Mouse (Mus musculus): ENCODE data around the gene Gpd1l. TPM values are rescaled to one million over a fixed set of nuclear protein-coding genes. Genes with fewer than 3 reads are reported as not detected.

Gpd1l gene
- polyA plus RNA-seq, 1 experiment from 2014 or later = 38.5 TPM

DNA sequence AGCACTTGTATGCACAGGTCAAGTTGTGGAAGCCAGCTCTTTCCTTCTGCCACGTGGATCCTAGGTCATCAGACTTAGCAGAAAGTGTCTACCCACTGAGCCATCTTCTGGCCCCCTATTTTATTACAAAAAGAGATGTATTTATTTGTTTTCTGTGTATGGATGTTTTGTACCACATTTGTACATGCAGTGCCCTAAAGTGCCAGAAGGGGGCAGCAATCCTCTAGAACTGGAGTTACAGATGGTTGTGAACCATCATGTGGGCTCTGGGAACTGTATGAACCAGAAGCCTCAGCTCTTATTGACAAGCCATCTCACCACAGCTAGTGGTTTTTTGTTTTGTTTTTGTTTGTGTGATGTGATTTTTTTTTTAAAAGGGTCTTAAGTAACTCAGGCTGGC is 19.1 kb upstream of the Gpd1l start:
- 34% methylated on average over 1 of the region's 1 CpGs for WGBS

DNA sequence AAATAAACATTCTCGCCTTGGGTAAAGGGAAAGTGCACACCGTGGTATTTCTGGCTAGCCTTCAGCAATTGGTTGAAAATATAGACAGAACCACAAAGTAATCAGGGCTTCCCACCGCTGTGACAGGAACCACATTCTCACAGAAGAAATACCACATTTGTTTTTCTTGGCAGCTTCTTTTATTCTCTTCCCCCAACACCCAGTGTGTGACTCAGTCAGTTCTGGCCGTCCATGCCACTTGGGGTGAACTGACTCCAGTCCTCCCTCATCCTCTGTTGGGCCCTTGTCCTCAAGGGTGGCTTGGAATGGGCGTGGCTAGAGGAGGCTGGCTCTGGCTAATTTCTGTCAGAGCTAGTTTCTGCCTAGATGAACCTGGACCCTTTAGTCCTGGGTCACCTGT is 14.6 kb upstream of the Gpd1l start:
- no peaks in the 10 kb centered on the region for H3K4me1 ChIP-seq (replicated peaks)
- no peaks in the 10 kb centered on the region for H3K36me3 ChIP-seq
- no peaks in the 10 kb centered on the region for H3K9me3 ChIP-seq
- no peak for ATAC-seq (ENCODE audit: low FRiP score, low read depth)
- H3K9ac ChIP-seq = no peak overlapping the region
- WGBS = 45% methylated on average over 5 of the region's 5 CpGs
- H3K4me2 ChIP-seq = no peak overlapping the region
- no peak overlapping the region for H3K4me3 ChIP-seq
- H3K27ac ChIP-seq (replicated peaks) = no peak overlapping the region
- H3K27me3 ChIP-seq = no peaks in the 10 kb centered on the region

More for the DNA sequence above, 19.1 kb upstream of the Gpd1l start:
- H3K36me3 ChIP-seq = no peaks in the 10 kb centered on the region
- no peak for ATAC-seq (ENCODE audit: low FRiP score, low read depth)
- H3K9ac ChIP-seq = no peak overlapping the region
- no peak overlapping the region for H3K4me3 ChIP-seq
- no peaks in the 10 kb centered on the region for H3K9me3 ChIP-seq
- no peaks in the 10 kb centered on the region for H3K27me3 ChIP-seq
- no peak overlapping the region for H3K27ac ChIP-seq (replicated peaks)
- no peak overlapping the region for H3K4me2 ChIP-seq
- no peaks in the 10 kb centered on the region for H3K4me1 ChIP-seq (replicated peaks)

DNA sequence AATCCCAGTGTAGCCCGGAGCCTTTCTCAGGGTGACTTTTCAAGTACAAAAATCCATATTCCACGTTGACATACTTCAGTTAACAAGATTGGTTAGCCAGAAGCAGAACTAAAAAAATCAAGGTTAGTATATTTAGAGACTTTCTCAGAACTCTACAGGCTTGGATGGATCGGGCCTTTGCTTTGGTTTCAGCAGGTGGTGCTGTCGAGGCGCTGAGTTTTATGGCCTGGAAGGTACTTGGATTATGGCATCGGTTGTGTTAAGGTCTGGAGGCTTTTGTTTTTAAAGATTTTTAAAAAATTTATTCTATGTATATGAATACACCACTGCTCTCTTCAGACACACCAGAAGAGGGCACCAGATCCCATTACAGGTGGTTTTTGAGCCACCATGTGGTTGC is 11.8 kb upstream of the Gpd1l start:
- no peaks in the 10 kb centered on the region for H3K4me1 ChIP-seq (replicated peaks)

DNA sequence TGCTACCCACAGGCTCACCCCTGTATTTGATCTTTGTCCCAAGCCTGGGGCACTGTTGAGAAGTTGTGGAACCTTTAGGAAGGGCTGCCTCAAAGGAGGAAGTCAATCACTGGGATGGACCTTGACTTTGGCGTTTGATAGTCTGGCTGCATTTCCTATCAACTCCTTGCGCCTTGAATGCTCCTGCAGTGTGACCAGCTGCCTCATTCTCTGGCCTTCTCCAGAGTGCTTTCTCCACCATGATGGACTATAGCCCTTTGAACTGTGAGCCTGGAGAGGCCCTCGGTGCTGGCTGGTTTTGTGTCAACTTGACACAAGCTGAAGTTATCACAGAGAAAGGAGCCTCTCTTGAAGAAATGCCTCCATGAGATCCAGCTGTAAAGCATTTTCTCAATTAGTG is 10.9 kb upstream of the Gpd1l start:
- no peaks in the 10 kb centered on the region for H3K27me3 ChIP-seq
- WGBS = 89% methylated on average over 3 of the region's 3 CpGs
- ATAC-seq (ENCODE audit: low FRiP score, low read depth) = no peak
- no peaks in the 10 kb centered on the region for H3K36me3 ChIP-seq
- no peaks in the 10 kb centered on the region for H3K9me3 ChIP-seq
- H3K27ac ChIP-seq (replicated peaks) = no peak overlapping the region
- no peak overlapping the region for H3K9ac ChIP-seq
- H3K4me3 ChIP-seq = no peak overlapping the region
- H3K4me1 ChIP-seq (replicated peaks) = no peaks in the 10 kb centered on the region
- no peak overlapping the region for H3K4me2 ChIP-seq

More for the DNA sequence above, 11.8 kb upstream of the Gpd1l start:
- whole genome bisulfite sequencing = 86% methylated on average over 6 of the region's 6 CpGs
- Histone ChIP-seq H3K9ac (no peak overlapping the region), H3K4me2 (no peak overlapping the region), H3K27me3 (no peaks in the 10 kb centered on the region), H3K36me3 (no peaks in the 10 kb centered on the region), H3K4me3 (no peak overlapping the region), H3K9me3 (no peaks in the 10 kb centered on the region), H3K27ac (replicated peaks) (no peak overlapping the region)
- no peak for ATAC-seq (ENCODE audit: low FRiP score, low read depth)

DNA sequence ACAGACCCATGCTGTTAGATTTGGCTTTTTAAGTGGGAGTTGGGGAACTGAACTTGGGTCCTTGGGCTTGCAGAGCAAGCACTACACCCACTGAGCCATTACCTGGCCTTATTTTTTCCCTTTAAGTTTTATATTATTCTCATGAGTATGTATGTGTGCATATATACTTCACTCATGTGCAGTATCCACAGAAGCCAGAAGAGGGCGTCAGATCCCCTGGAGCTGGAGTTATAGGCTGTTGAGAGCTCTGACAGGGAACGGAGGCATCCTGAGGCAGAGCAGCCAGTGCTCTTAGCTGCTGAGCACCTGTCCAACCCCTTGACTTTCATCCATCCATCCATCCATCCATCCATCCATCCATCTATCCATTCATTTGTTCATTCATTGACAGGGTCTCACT is 2.9 kb upstream of the Gpd1l start:
- Histone ChIP-seq H3K27me3 (no peaks in the 10 kb centered on the region), H3K9me3 (no peaks in the 10 kb centered on the region), H3K4me3 (no peak overlapping the region), H3K4me1 (replicated peaks) (peaks cover 15% of the 10 kb centered on the region), H3K36me3 (no peaks in the 10 kb centered on the region), H3K27ac (replicated peaks) (no peak overlapping the region), H3K4me2 (no peak overlapping the region), H3K9ac (no peak overlapping the region)
- no peak for ATAC-seq (ENCODE audit: low FRiP score, low read depth)
- WGBS = 86% methylated on average over 2 of the region's 2 CpGs

DNA sequence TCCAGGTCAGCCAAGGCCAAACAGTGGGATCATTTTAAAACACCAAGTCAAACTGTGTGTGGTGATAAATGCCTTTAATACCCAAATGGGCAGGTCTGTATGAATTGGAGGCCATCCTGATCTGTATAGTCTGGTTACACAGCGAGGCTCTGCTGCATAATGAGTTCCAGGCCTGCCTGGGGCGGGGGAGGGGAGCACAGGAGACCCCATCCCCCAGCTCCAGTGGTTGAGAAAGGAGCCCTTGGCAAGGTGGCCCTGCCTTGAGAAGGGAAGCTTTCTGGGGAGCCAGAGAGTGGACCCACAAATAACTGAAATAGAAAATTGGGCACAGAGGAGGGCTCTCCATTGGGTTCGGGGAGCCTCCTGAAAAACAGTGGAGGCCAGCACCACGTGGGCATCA is 1.5 kb upstream of the Gpd1l start:
- no peaks in the 10 kb centered on the region for H3K9me3 ChIP-seq
- ATAC-seq (ENCODE audit: low FRiP score, low read depth) = no peak
- no peak overlapping the region for H3K27ac ChIP-seq (replicated peaks)
- H3K4me2 ChIP-seq = no peak overlapping the region
- peaks cover 15% of the 10 kb centered on the region for H3K4me1 ChIP-seq (replicated peaks)
- no peak overlapping the region for H3K9ac ChIP-seq
- no peaks in the 10 kb centered on the region for H3K27me3 ChIP-seq
- H3K36me3 ChIP-seq = no peaks in the 10 kb centered on the region
- WGBS = 81% methylated on average over 4 of the region's 4 CpGs
- H3K4me3 ChIP-seq = no peak overlapping the region

DNA sequence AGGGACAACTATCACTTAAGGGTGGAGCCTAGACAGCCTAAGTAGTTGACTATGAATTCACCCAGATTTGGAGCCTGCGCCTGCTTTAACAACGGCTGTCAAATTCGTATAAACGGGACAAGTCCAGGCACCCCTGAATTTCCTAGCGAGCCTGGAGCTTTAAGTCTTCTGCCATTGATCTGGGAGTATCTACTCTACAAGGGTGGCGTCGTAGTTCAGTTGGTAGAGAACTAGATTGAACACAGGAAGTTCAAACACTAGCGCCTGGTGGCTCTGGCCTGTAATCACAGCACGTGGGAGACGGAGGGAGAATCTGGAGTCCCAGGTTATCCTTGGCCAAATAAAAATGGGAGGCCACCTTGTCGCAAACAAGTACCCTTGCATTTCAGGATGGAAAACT is 444 bp upstream of the Gpd1l start:
- peaks cover 15% of the 10 kb centered on the region for H3K4me1 ChIP-seq (replicated peaks)
- H3K36me3 ChIP-seq = no peaks in the 10 kb centered on the region
- H3K4me3 ChIP-seq = peak overlapping the region; percentile 60
- no peaks in the 10 kb centered on the region for H3K9me3 ChIP-seq
- H3K9ac ChIP-seq = no peak overlapping the region
- ATAC-seq (ENCODE audit: low FRiP score, low read depth) = peak; percentile 1; the same call in 1 of the 2 replicates
- H3K4me2 ChIP-seq = peak overlapping the region; percentile 89
- H3K27ac ChIP-seq (replicated peaks) = 0 out of 2 replicates have a peak overlapping the region, but pooled peaks have one; percentile 69
- WGBS = 71% methylated on average over 11 of the region's 11 CpGs
- no peaks in the 10 kb centered on the region for H3K27me3 ChIP-seq

DNA sequence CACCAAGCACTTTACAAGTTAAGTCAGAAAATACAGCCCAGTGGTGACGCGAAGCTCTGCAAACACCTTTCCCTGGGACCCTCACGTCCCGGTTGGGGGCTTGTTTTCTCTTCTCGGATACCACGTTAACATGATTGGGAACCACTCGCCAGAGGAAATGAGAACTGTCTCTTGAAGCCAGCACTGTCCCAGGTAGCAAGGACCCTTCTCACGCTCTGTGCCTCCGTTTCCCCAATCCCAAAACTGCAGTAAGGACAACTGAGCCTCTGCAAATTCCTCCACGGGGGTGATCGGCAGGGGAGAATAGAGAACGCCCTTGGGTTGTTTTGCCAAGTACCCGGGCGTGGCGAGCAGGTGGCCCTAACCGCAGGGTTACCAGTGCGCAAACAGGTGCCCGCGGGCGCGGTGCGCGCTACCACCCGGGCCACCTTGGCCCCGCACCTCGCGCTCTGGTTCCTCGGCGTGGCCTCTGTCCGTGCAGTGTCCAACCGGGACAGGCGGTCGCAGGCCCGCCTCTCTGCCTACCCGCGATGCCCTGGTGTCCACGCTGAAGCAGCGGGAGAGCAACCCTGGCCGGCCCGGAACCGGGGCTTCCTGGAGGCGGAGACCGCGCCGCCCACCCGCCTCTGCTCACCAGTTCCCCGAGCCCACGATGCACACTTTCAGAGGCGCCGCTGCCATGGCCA is 607 bp downstream of the Gpd1l start:
- under 1% methylated on average over 45 of the region's 50 CpGs for WGBS
- no peaks in the 10 kb centered on the region for H3K9me3 ChIP-seq
- peak overlapping the region; percentile 89 for H3K4me2 ChIP-seq
- H3K36me3 ChIP-seq = no peaks in the 10 kb centered on the region
- H3K4me1 ChIP-seq (replicated peaks) = peaks cover 15% of the 10 kb centered on the region
- no peaks in the 10 kb centered on the region for H3K27me3 ChIP-seq
- peak overlapping the region; percentile 60 for H3K4me3 ChIP-seq
- peak overlapping the region; percentile 57 for H3K9ac ChIP-seq
- peak overlapping the region; percentile 69 for H3K27ac ChIP-seq (replicated peaks)
- ATAC-seq (ENCODE audit: low FRiP score, low read depth) = peak; percentile 21

DNA sequence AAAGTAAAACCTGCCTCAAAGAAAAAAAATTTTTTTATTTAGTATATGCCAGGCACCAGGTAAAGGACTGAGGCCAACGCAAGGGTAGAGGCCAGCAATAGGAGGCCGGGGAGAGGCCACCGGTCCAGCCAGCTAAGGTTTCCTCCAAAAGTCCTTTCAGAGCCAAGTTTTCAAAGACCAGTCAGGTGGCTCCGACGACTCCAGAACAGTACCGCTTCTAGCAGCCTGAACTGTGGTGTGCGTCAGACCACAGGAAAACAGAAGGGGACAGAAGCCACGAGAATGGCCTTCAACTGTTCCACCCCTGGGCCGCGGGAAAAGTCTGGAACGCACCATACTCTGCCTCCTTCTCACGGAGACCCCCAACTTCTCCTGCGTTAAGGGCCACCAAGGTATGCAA is 1.2 kb downstream of the Gpd1l start:
- Histone ChIP-seq H3K4me3 (peak overlapping the region; percentile 60), H3K27me3 (no peaks in the 10 kb centered on the region), H3K4me1 (replicated peaks) (peaks cover 15% of the 10 kb centered on the region), H3K4me2 (peak overlapping the region; percentile 89), H3K9ac (peak overlapping the region; percentile 57), H3K36me3 (no peaks in the 10 kb centered on the region), H3K9me3 (no peaks in the 10 kb centered on the region), H3K27ac (replicated peaks) (no peak overlapping the region)
- 21% methylated on average over 13 of the region's 13 CpGs for WGBS
- ATAC-seq (ENCODE audit: low FRiP score, low read depth) = no peak

DNA sequence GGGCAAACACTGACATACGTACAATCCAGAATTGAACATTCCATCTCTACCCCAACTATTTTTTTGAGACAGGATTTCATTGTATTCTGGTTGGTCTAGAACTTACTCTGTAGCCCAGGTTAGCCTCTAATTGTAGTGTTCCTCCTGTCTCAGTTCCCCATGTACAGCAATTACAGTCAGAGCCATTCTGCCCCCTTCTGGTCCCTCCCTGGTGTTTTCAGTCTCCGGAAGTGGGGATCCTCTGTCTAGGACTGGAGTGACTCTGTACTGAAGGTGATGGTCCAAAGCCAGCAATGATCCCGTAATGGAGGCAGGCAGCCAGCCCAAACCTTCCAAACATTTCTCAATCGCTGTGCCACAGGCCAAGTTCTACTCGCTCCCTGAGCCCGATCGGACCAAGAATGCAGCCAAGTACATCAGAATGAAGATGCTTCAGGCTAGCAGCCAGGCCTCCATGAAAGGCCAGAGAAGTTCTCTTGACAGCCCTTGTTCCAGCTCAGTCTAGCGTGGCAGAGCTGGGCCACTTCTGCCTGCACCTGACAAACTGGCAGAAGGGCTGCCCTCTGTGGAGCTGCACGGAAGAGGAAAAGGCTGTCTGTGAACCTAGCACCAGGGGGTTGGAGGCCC is 3.2 kb downstream of the Gpd1l start:
- whole genome bisulfite sequencing = 56% methylated on average over 9 of the region's 9 CpGs

DNA sequence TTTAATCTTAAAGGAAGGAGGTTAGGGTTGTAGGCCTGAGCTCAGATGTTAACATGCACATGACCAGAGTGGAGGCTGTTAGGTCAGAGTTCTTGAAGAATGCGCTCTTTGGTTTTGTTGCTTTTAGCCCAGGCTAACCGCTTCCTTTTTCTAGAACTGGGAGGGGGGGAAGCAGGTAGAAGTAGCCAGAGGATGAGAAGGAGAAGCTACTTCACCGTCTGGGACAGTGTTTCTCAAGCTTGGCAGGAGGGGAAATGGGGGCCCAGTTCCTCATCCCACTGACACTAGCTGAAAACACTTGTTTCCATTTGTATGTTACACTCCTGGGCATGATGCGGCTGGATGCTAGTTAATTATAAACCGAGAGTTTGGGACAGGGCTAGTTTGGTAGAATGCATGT is 8.2 kb downstream of the Gpd1l start:
- Histone ChIP-seq H3K4me3 (no peak overlapping the region), H3K9me3 (no peaks in the 10 kb centered on the region), H3K27ac (replicated peaks) (no peak overlapping the region), H3K4me1 (replicated peaks) (no peaks in the 10 kb centered on the region; the same call in 1 of the 2 replicates), H3K36me3 (no peaks in the 10 kb centered on the region), H3K4me2 (no peak overlapping the region), H3K27me3 (no peaks in the 10 kb centered on the region), H3K9ac (no peak overlapping the region)
- WGBS = 90% methylated on average over 5 of the region's 5 CpGs
- no peak for ATAC-seq (ENCODE audit: low FRiP score, low read depth)

More for the DNA sequence above, 3.2 kb downstream of the Gpd1l start:
- Histone ChIP-seq H3K9me3 (no peaks in the 10 kb centered on the region), H3K9ac (no peak overlapping the region), H3K4me1 (replicated peaks) (peaks cover 15% of the 10 kb centered on the region), H3K27ac (replicated peaks) (peak overlapping the region; percentile 26; the same call in 1 of the 2 replicates), H3K4me2 (no peak overlapping the region), H3K27me3 (no peaks in the 10 kb centered on the region), H3K4me3 (no peak overlapping the region), H3K36me3 (no peaks in the 10 kb centered on the region)
- peak; percentile 23; the same call in 1 of the 2 replicates for ATAC-seq (ENCODE audit: low FRiP score, low read depth)

DNA sequence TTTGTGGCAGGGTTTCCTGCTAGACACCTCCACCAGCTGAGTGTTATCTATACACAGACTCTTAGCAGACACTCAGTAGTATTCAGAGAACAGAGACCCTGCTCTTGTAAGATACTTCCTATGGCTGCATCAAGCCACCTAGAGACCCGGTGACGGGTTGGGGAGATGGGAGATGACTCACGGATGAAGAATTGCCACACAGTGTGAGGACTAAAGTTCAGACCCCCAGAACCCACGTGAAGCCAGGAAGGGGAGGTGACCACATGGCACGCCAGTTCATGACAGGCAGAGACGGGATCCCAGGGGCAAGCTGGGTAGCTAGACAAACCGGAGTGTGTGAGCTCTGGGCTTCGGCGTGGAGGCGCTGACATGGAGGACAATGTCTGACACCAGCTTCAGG is 8.7 kb downstream of the Gpd1l start:
- 0 out of 2 replicates have a peak, but pooled peaks cover 3% of the 10 kb centered on the region for H3K36me3 ChIP-seq
- no peak overlapping the region for H3K9ac ChIP-seq
- H3K4me1 ChIP-seq (replicated peaks) = no peaks in the 10 kb centered on the region; the same call in 1 of the 2 replicates
- H3K9me3 ChIP-seq = no peaks in the 10 kb centered on the region
- H3K27ac ChIP-seq (replicated peaks) = no peak overlapping the region
- WGBS = 85% methylated on average over 10 of the region's 10 CpGs
- H3K27me3 ChIP-seq = no peaks in the 10 kb centered on the region
- no peak for ATAC-seq (ENCODE audit: low FRiP score, low read depth)
- H3K4me2 ChIP-seq = no peak overlapping the region
- no peak overlapping the region for H3K4me3 ChIP-seq
